Mouse (Mus musculus): ENCODE results near the gene 1700022I11Rik. TPM values are rescaled to one million over a fixed set of nuclear protein-coding genes. Genes with fewer than 3 reads are reported as not detected.

The 1700022I11Rik gene
- total RNA-seq, 1 experiment from 2014 or later = not detected

DNA sequence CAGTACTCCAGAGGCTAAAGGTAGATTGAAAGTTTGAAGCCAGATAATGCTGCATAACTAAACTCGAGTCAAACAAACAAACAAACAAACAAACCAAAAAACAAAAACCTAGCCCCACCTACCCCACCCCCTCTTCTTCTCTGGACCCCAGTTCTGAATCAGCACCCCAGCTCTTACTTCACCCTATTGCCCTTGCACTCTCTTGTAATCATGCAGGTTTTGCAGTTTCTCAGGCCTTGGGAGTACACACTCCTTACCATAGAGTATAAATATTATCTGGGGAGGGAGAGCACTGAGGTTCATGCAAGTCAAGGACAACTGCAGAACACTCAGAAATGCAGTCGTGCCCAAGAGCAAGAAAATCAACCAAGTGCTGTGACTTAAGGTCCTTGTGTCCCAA lies 31.9 kb downstream of the 1700022I11Rik start:
- no peak for DNase-seq

DNA sequence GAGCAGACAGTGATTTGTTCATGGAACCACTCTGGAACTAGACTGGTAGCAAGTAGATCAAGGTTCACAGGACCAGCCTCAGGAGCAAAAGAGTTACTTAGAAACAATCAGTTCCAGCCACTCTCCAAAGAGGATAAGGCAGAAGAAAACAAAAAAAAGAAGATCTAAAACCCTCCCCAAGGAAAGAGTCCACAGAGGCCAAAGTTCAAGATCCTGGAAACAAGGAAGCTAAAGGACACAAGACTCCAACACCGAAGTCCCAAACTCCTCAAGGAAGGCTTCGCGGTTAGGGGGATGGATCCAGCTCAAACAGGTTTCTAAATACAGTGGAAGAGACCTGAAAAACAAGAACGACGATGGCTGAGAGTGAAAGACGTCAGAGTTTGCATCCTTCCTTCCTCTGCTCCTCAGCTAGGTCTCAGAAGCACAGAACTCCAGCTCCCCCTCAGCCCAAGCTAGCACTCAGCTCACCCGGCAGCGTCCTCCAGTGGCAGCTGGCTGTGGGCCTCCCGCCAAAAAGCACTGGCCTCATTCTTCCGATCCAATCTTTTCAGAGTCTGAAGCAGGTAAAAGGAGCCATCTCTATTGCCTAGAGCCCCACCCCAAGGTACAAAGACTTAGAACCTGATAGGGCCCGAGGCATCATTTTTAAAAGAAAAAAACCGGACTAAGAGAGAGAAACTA lies 33.5 kb downstream of the 1700022I11Rik start:
- no peak for DNase-seq

DNA sequence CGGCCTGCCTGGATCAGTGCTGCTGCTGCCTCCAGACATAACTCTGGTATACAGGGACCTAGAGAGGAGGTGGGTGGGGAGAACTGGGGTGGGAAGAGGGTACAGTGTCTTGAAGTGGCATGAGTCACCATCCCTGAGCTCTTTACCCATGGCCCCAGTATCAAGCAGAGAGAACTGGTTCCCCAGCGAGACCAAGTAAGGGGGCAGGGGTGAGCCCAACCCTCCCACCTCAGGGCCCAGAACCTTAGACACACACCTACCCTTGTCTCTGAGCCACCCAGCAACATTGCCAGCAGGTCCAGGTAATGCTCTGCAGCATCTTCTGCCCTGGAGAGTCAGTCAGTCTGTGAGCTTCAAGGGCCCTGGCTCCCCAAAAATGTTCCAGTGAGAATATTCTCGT lies 35.5 kb downstream of the 1700022I11Rik start:
- DNase-seq = no peak

DNA sequence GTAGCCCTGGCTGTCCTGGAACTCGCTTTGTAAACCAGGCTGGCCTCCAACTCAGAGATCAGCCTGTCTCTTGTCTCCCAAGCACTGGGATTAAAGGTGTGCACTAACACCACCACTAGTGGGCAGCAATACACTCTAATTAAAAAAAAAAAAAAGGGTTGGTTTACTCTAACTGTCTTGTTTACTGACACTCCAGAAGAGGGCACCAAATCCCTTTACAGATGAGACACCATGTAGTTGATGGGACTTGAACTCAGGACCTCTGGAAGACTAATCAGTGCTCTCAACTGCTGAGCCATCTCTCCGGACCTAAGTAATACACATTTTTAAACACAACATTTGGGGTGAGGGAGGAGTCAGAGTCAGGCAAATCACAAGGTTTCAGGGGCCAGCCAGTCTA lies 36.4 kb downstream of the 1700022I11Rik start:
- DNase-seq = peak; percentile 40

DNA sequence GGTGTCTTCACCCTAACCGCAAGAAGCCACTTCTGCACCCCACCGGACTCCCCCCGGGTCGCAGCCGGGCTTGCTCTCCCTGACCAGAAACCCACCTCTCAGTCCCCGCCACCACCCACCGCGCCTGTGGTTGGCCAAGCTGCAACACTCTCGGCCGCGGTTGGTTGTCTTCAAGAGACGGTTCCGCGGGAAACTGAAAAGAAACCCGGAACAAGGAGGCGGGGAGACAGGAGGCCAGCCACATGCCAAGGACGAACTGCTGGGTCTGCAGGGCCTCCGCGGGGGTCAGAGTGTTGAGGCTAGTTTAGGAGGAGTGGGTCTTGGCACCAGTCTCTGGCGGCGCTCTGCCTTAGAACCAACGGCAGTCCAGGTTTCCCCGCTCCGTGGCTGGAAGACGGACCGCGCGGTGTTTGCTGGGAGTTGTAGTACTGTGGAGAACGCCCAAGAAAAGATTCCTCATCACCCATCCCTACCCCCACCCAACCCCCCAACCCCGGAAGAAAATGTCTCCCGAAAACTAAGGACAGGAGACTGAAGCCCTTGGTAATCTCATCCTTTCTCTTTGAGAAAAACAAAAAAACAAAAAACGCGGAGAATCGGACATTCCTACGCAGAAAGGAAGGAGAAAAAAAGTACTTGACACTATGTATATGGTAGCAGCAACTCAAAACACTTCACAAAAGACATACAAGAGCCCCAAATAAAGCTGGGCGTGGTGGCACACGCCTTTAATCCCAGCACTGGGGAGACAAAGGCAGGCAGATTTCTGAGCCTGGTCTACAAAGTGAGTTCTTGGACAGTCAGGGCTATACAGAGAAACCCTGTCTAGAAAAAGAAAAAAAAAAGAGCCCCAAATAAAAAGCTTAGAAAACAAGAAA lies 41.0 kb downstream of the 1700022I11Rik start, which contains the start of gene Fancg:
Fancg (minus strand) TSS at position 346 of the 878 bp plus-strand sequence.
- peak; percentile 91 for DNase-seq

DNA sequence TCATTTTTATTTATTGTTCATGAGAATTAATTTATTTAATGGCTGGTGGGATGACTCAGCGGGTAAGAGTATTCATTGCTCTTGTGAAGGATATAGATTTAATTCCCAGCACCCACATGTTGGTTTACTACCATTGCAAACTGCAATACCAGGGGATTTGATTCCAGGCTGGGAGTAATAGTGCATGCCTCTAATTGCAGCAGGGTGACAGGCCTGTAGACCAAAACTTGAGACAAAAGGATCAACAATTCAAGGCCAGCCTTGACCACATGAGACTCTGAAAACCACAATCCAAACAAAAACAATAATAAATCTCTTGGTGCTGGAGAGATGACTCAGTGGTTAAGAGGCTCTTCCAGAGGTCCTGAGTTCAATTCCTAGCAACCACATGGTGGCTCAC lies 42.7 kb downstream of the 1700022I11Rik start:
- no peak for DNase-seq

DNA sequence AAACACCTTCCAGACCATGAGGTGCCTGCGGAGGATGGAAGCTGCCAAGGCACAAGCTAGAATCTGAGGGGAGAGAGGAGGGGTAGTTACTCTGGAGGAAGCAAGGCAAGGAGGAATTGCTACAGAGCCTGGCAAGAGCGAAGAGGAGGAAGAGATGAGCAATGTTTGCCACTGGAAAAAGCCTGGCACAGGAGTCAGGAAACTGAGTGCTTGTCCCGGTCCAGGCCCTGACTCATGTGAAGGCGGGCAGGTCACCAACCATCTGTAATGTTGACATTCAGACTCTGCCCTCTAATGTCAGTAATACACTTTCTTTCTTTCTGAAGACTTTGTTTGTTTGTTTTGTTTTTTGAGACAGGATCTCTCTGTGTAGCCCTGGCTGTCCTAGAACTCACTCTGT lies 48.8 kb downstream of the 1700022I11Rik start:
- peak; percentile 48 for DNase-seq

DNA sequence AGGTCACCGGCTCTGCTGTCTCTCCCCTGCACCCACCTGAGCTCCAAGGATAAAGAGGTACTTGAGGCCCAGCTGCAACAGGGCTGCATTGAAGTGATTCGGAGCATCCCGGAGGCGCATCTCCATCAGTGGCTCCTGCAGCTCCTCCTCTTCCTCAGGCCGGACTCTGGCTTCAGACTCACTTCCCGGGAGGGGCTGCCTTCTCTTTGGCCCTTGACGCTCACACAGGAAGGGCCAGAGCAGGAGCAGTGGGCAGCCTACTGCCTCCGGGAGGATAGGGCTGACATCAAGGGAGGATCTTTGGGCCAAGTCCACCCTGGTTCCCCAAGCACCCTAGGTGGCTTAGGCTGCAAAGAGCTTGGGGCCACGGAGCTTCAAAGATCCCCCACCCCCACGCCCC lies 49.8 kb downstream of the 1700022I11Rik start:
- DNase-seq = no peak

DNA sequence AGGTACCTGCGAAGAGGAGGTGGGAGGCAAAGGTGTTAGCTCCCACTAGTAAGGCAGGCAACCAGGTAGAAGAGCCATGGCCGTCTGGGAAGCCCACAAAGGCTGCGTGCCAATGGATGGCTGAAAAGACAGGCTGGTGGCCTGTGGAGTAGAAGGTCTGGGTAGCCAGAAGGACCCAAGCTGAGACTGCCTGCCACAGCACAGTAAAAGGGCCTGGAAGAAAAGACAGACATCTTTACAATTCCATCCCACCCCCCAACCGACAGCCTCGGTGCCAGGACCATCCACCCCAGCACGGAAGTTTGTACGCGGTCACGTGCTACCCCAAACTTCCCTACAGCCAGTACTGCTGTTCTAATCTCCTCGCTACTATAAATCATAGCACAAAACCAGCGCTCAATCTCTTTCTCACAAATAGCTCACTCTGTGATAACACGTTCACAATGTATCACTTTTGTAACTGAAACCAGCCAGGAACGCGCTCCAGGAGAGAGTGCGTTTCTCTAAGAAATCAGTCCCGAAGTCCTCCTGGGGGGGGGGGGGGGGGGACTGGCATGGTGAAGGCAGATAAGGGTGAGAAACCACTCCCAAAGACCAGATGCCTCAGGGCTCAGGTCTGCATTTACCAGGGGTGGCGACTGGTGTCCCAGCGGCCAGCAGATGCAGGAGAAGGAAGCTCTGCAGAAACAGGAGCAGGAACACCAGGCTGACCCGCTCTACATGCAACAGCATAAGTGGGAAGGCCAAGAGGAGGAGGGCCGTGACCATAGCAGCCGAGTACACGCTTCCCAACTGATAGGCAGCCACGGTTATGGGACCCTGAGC lies 50.4 kb downstream of the 1700022I11Rik start:
- no peak for DNase-seq

DNA sequence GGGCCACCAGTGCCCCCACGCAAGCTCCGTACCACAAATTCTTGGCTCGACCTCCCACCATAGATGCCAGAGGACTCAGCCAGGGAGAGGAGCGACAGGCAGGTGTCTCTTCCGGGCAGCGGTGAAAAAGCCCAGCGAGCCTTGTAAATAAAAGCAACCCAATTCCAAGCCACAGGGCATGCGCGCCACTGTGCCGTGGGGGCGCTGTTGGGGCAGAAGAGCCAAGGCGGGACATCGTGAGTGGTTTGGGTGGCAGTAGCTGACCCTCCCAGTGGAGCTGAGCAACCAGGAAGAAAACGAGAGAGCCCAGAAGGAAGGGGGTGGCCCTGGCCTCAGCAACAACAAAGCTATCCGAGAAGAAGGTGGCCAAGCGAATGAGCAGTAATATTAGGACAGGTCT lies 51.5 kb downstream of the 1700022I11Rik start:
- DNase-seq = no peak

DNA sequence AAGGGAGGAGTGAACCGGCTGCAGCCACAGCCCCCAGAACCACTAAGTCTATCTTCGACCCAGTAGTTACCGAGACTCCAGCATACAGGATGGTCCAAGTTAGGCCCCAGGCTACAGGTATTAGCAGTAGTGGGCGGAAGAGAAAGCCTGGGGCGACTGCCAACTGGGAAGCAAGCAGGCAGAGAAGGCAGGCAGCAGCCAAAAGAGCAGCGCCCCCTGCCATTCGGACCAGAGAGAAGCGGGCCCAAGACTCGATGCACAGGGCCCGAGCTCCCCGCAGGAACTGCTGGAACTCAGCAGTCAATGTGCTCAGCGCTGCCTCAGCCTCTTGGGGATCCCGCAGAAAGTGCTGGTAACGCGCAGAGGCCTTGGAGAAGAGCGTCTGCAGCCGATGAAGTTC lies 51.9 kb downstream of the 1700022I11Rik start:
- DNase-seq = no peak

DNA sequence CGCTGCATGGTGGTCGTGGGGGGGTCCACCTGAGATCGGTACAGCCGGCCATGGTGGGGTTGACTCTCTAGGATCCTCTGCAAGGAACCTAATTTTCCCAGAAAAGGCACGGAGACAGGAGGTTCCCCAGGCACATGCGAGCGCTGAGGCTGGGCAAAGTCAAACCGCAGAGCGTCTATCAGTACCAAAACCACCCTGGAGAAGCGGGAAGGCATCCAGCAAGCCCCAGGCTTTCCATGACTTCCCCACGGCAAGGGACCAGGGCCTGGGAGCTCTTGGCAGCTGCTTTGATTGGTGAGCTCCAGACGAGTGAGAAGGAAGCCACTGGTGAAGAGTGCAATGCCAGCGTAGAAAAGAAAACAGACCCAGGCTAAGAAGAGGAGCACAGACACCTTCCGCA lies 55.3 kb downstream of the 1700022I11Rik start:
- DNase-seq = no peak

DNA sequence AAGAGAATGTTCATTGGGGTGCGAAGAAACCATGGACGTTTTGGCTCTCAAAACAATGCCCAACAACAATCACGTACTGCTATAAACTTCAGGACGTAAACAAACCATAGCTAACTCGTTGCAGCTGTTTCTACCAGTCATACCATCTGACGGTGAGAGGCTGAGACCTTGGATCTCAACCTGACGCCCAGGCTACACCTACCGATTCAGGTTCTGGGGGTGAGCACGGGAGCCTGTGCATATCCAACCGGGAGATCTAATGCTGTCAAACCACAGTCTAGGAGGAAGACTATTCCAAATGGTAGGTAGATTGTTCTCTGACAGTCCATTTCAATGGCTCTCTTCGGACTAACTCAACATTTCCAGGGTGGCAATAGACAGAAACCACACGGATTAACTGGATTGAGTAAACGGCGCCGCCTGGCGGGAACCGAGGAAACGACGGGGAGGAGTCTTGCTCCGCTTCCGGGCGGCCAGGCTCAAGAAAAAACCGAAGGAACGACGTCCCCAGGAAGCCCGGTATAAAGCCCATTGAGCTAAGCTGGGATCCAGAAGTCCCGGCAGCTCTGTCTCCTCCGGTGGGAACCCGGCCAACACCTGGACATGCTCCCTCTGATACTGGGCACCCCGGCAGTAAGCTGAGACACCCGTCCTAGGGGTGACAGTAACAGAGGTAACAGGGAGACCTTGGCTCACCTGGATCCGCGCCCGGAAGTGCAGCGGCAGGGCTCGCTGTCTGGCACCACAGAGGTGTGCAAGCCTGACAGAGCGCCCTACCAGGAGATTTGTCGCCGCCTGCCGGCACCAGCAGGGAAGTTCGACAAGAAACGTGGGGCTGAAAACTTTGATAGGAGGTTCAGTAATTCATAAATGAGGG lies 55.9 kb downstream of the 1700022I11Rik start, which contains the start of gene Pigo:
Pigo (minus strand) TSS at position 736 of the 877 bp plus-strand sequence.
- DNase-seq = peak; percentile 96

DNA sequence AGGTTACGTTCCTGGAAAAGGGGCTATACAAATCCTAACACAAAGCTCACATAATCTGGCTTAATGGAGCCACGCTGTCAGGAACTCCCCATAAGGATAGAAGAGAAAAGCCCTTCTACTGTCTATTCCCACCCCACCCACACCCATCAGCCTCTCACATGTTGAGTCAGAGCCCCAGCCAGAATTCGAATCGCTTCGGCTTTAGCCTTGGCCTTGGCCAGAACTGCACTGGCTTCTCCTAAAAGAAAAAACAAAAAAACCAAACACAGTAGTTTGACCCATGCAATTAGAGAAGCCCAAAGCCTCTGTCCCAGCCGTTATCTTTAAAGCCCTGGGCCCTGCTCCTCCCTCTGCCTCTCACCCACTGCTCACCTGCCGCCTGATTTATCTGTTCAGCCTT lies 59.7 kb downstream of the 1700022I11Rik start:
- peak; percentile 72 for DNase-seq

DNA sequence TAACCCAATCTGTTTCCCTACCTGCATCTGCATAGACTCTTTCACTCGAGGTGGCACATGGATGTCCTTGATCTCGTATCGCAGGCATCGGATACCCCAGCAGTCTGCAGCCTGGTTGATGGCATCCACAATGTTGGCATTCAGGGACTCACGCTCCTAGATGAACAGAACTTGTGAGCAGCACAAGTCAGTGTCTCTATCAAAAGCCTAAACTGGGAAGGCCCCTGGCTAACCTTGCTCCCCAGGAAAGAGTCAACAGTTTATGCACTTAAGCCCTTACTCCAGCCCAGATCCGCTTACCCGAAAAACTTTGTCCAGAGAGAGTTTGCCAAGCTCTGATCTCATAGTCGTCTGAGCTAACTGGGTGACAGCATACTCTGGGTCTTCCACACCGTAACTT lies 60.3 kb downstream of the 1700022I11Rik start:
- no peak for DNase-seq

DNA sequence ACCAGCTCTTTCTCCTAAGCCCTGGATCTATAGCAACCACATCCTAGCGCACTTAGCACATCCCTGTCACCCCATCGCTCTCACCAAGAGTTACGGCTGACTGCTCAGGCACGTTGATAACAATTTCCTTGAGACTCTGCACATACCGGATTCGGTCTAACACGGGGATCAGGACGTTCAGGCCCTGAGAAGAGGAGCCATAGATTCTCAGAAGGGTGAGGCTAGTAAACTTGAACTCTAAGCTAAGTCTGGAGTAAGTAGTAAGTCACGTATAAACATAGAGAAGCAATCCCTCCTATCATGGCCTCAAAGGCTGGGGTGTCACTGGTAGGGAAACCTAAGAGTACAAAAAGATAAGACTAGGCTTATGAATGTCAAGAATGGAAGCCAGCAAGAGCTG lies 60.9 kb downstream of the 1700022I11Rik start:
- DNase-seq = no peak

DNA sequence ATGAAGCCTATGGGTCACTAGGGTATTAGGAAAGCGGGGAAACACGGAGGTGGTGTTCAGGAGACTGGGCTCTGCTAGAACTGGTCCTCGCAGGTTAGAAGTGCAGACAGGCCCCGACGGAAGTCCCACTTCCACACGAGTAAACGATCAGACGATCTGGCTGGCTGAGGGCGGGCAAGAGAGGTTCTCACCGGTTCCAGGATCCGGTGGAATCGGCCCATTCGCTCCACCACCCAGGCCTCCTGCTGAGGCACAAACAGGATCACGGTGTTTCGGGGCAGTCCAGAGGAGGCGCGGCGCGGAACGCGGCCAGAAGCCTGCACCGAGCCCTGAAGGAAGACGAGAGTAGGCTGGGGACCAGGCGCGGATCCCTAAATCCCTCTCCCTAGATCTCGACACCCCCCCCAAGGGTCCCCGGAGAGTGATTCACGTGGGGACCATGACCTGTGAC lies 61.4 kb downstream of the 1700022I11Rik start:
- DNase-seq = no peak

DNA sequence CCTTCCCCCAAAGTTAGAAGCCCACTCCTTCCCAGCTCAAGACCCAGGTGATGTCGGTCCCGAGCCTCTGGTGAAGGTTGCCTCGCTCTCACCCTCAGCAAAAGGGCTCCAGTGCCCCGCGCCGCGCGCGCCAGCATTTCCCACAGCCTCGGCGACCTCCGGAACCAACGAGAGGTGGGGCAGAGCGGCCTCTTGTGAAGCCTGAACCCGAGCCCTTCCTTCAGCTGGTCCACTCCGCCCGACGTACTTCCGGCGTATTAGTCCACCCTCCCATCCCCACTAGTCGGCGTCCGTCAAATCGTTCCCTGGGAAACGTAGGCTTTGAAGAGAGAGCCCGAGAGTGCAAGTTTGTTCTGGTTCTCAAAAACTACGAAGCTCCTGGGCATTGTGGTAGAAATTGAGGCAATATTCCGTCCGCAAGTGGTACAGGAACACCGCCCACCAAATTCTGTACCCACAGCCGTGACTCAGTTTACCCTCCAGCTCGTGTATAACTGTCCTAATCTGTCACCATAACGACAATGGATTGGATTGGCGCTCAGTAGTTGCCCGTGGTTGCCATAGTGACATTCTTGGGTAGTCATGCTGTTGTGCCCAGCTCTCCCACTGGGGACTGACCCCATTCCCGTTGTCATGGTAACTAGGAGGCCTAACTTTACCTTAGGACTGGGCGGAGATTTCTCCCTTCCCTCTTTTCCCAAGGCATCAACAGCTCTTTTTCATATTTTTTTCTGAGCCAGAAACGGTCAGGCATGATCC lies 62.0 kb downstream of the 1700022I11Rik start, which contains the start of gene Stoml2:
Stoml2 (minus strand) TSS at position 474 of the 759 bp plus-strand sequence.
- DNase-seq = peak; percentile 96

DNA sequence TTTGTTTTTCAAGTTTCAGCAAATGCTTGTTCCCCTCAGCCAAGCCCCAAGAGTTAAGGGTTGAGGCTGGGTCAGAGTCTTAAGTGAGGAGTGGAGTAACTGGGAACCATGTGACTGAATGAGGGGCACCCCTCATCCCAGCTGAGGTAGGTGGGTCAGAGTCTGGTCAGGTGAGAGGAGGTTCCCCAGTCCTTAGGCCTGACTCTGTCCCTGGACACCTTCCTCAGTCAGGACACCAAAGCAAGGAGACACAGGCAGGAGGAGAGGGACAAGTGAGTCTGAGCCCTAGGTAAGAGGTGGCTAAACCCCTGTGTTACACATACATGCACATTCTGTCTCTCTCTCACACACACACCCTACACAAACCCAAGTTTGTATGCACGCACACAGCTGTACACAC lies 63.1 kb downstream of the 1700022I11Rik start:
- no peak for DNase-seq
